In the genomic region with DNA sequence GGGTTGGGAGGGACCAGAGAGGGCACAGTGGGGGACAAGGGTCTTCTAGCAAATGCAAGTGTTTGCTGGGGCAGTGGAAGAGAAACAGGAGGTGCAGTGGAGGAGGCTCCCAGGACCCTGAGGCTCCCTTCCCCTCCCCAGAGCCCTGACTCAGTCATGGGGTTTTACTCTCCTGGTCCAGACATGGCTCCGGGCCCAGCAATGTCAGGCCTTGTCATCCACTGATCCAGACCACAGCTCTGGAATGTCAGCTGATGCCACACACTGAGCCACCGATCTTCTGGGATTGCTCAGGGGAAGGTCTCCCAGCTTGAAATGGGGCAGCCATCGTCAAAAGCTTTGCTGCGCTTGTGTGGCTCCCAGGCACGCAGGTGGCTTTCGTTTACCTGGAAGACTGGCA, we compare ENCODE assay signal across 22 mouse cellular contexts. TPM values are rescaled to one million over a fixed set of nuclear protein-coding genes. Genes with fewer than 3 reads are reported as not detected.
A peak's percentile ranks its signal among the peaks of the same experiment; 100 is the strongest.
DNase-seq lines count a peak whose midpoint lies in the region; ATAC-seq and TF ChIP-seq lines count a peak whose summit lies in the region.
"Had no signal": no experiment of that assay in that cellular context is flagged by ENCODE, and none has a peak within 500 bp of the region (broad histone marks: within the 10 kb centered on the region; RNA-seq: fewer than 3 reads in every experiment).

No protein-coding gene starts in this region.

- H3K4me3 ChIP-seq in heart, embryonic 16.5 days (ENCODE audit: low read length): no peak overlapping the region
- no peak overlapping the region for H3K4me3 ChIP-seq in C2C12 (ENCODE audit: insufficient read depth, poor library complexity, severe bottlenecking)
- no peak overlapping the region for H3K4me3 ChIP-seq in embryonic fibroblast, embryonic 13.5 days (ENCODE audit: insufficient read depth, low read length)
- H3K4me3 ChIP-seq: embryonic facial prominence, embryonic 12.5 days; forebrain, embryonic 13.5 days; gastrocnemius, adult 2 months; heart, adult 2 months; hindbrain, embryonic 12.5 days had no signal

- no peak overlapping the region for H3K4me2 ChIP-seq in heart, embryonic 16.5 days (ENCODE audit: low read depth, low read length)
- H3K4me2 ChIP-seq: embryonic facial prominence, embryonic 12.5 days; forebrain, embryonic 13.5 days; hindbrain, embryonic 12.5 days had no signal

- no peaks in the 10 kb centered on the region for H3K79me3 ChIP-seq in C2C12 (ENCODE audit: low read depth)

- ATAC-seq in heart, embryonic 16.5 days (replicated peaks; ENCODE audit: extremely low read depth, insufficient read depth, low FRiP score): peak; percentile 52
- no peak for ATAC-seq in monocyte, adult 5-6 weeks (replicated peaks; ENCODE audit: insufficient number of reproducible peaks, low FRiP score, low TSS enrichment, poor library complexity, severe bottlenecking)
- ATAC-seq: forebrain, embryonic 13.5 days; forebrain, postnatal 0 days; hindbrain, embryonic 16.5 days; inflammation-experienced regulatory T-cells, adult 6 months; intestine, postnatal 0 days had no signal

- peak overlapping the region; percentile 22 for H3ac ChIP-seq in C2C12 (ENCODE audit: control insufficient read depth, insufficient read length, low read depth)

- no peaks in the 10 kb centered on the region for H3K9me3 ChIP-seq in heart, embryonic 16.5 days (replicated peaks; ENCODE audit: control insufficient read depth, low read length)
- H3K9me3 ChIP-seq: embryonic facial prominence, embryonic 12.5 days; forebrain, embryonic 13.5 days; hindbrain, embryonic 12.5 days had no signal

- TF ChIP-seq POLR2A in embryonic fibroblast, embryonic 13.5 days (IDR thresholded peaks at IDR 0.05; ENCODE audit: low read depth, low read length): no peak

- no peak overlapping the region for H3K27ac ChIP-seq in heart, embryonic 16.5 days (ENCODE audit: low read length)
- peak overlapping the region; percentile 32; the same call in 1 of the 2 replicates for H3K27ac ChIP-seq in embryonic fibroblast, embryonic 13.5 days (ENCODE audit: insufficient read depth, low read length)
- H3K27ac ChIP-seq: embryonic facial prominence, embryonic 12.5 days; forebrain, embryonic 13.5 days; gastrocnemius, adult 2 months; heart, adult 2 months; hindbrain, embryonic 12.5 days had no signal

- H3K36me3 ChIP-seq in heart, embryonic 16.5 days (ENCODE audit: control insufficient read depth, insufficient read depth): no peaks in the 10 kb centered on the region
- no peaks in the 10 kb centered on the region for H3K36me3 ChIP-seq in C2C12 (ENCODE audit: control insufficient read depth, insufficient read depth)
- H3K36me3 ChIP-seq: embryonic facial prominence, embryonic 12.5 days; hindbrain, embryonic 12.5 days had no signal

- peaks cover 9% of the 10 kb centered on the region; the same call in 1 of the 2 replicates for H3K4me1 ChIP-seq in heart, embryonic 16.5 days (ENCODE audit: control insufficient read depth, insufficient read depth, low read length)
- no peaks in the 10 kb centered on the region for H3K4me1 ChIP-seq in embryonic fibroblast, embryonic 13.5 days (ENCODE audit: control insufficient read depth, insufficient read depth, low read length)
- H3K4me1 ChIP-seq: embryonic facial prominence, embryonic 12.5 days; forebrain, embryonic 13.5 days; hindbrain, embryonic 12.5 days had no signal

- H3K79me2 ChIP-seq in C2C12 (ENCODE audit: control insufficient read depth, insufficient read depth): no peaks in the 10 kb centered on the region

- no peak for DNase-seq in heart, postnatal 25 days (ENCODE audit: low spot score)
- DNase-seq in Muller cell, postnatal 12 days (ENCODE audit: inconsistent ontology term): peak; percentile 88
- DNase-seq in gastrocnemius, postnatal 4 days (ENCODE audit: low spot score in 2 of 2): no peak
- DNase-seq: adrenal gland, postnatal 25 days; B cell, adult 2 months; cerebellum, adult 2 months; cerebellum, postnatal 14 days; forebrain, postnatal 0 days; gastrocnemius, postnatal 36 days; kidney, postnatal 10 days had no signal

- H3K9ac ChIP-seq in heart, embryonic 16.5 days (ENCODE audit: low read length): no peak overlapping the region
- H3K9ac ChIP-seq: embryonic facial prominence, embryonic 12.5 days; forebrain, embryonic 13.5 days; forebrain, postnatal 0 days; hindbrain, embryonic 12.5 days had no signal

- WGBS in heart, embryonic 16.5 days: 62% methylated on average over 6 of the region's 6 CpGs

- TF ChIP-seq CTCF in C2C12 (IDR thresholded peaks at IDR 0.05; ENCODE audit: control insufficient read depth, insufficient read depth, insufficient read length): no peak
- no peak for TF ChIP-seq CTCF in embryonic fibroblast, embryonic 13.5 days (IDR thresholded peaks at IDR 0.05; ENCODE audit: borderline replicate concordance, insufficient read depth, low read length)

- no peaks in the 10 kb centered on the region for H3K27me3 ChIP-seq in heart, embryonic 16.5 days (ENCODE audit: control insufficient read depth, insufficient read depth, low read length)
- H3K27me3 ChIP-seq in C2C12 (ENCODE audit: control insufficient read depth, insufficient read depth, insufficient read length): no peaks in the 10 kb centered on the region
- H3K27me3 ChIP-seq: embryonic facial prominence, embryonic 12.5 days; forebrain, embryonic 13.5 days; hindbrain, embryonic 12.5 days had no signal

- intact Hi-C loops in heart, postnatal 25 days (cut with DNase I): no loop called here

TF ChIP-seq in C2C12, 6 proteins besides CTCF, POLR2A, EP300 and RAD21:
- TF ChIP-seq MYOG (IDR thresholded peaks at IDR 0.05; ENCODE audit: control insufficient read depth, extremely low read depth, insufficient read length): no peak
- no peak for TF ChIP-seq MAX (IDR thresholded peaks at IDR 0.05)
- no peak for TF ChIP-seq FOSL1 (IDR thresholded peaks at IDR 0.05; ENCODE audit: insufficient read depth, low read length, poor library complexity, severe bottlenecking)
- no peak for TF ChIP-seq CEBPB (IDR thresholded peaks at IDR 0.05; ENCODE audit: low read depth)
- peak; percentile 29 for TF ChIP-seq USF1 (IDR thresholded peaks at IDR 0.05; ENCODE audit: low read depth)
- peak; percentile 24 for TF ChIP-seq MYOD1 (IDR thresholded peaks at IDR 0.05; ENCODE audit: control insufficient read depth, insufficient read length, low read depth)
TF ChIP-seq in C2C12: peak in this region for 2.

RNA-seq across cellular contexts. Expression of gene Slc9a8, which starts 34.5 kb away (rescaled TPM):
- polyA plus RNA-seq in heart, embryonic 16.5 days (2015; fragmentation: Nextera tagmentation; extraction: Ambion mirVana): 19.1 and 20.1 TPM in 2 replicates
- 10 to 100 TPM; 21.8 to 23.9 TPM for total RNA-seq in heart, postnatal 25 days (2021)
- polyA plus RNA-seq in C2C12 (2012; fragmentation: generic; extraction: Trizol): 19.0 TPM
- 32.3 and 38.0 TPM in 2 replicates for polyA plus RNA-seq in embryonic fibroblast, embryonic 13.5 days (2011; ENCODE audit: insufficient read length, low read depth, missing spikeins)
- total RNA-seq in gastrocnemius, postnatal 4 days (2021): 10 to 100 TPM; 28.4 to 32.3 TPM
- total RNA-seq in monocyte, adult 5-6 weeks (2017): 34.1 to 52.5 TPM (median 41.5 TPM) in 3 replicates

RNA-seq across cellular contexts. Expression of gene B4galt5, which starts 38.0 kb away (rescaled TPM):
- 8.1 and 8.3 TPM in 2 replicates for polyA plus RNA-seq in heart, embryonic 16.5 days (2015; fragmentation: Nextera tagmentation; extraction: Ambion mirVana)
- 10 to 100 TPM; 12.7 to 14.6 TPM for total RNA-seq in heart, postnatal 25 days (2021)
- polyA plus RNA-seq in C2C12 (2012; fragmentation: generic; extraction: Trizol): 56.6 TPM
- polyA plus RNA-seq in embryonic fibroblast, embryonic 13.5 days (2011; ENCODE audit: insufficient read length, low read depth, missing spikeins): 28.3 and 51.3 TPM in 2 replicates
- total RNA-seq in gastrocnemius, postnatal 4 days (2021): 10 to 100 TPM; 40.0 to 41.0 TPM
- 107 to 198 TPM (median 140 TPM) in 3 replicates for total RNA-seq in monocyte, adult 5-6 weeks (2017)
